Mouse (Mus musculus): ENCODE results near the gene Fkbp7. TPM values are rescaled to one million over a fixed set of nuclear protein-coding genes. Genes with fewer than 3 reads are reported as not detected.
"Not testable (repeated sequence)": the region's sequence is repeated elsewhere in the genome, so short reads cannot be mapped to it uniquely, and the experiment has no call there.

The Fkbp7 gene
- polyA plus RNA-seq, 2 experiments from 2014 or later: 1.9 to 4.5 TPM

- no peak for ATAC-seq
Observed at GRCm38 (mm10) chr2:76659419-76659818, 13.5 kb downstream of the Fkbp7 start.

GRCm38 (mm10) chr2:76658551-76658950, 14.4 kb downstream of the Fkbp7 start:
- no peak for ATAC-seq

GRCm38 (mm10) chr2:76655982-76656381, 16.9 kb downstream of the Fkbp7 start:
- no peak for ATAC-seq

- ATAC-seq: no peak
Observed at GRCm38 (mm10) chr2:76655444-76655843, 17.5 kb downstream of the Fkbp7 start.

- ATAC-seq: no peak
Observed at GRCm38 (mm10) chr2:76654646-76655045, 18.3 kb downstream of the Fkbp7 start.

GRCm38 (mm10) chr2:76653070-76653469, 19.8 kb downstream of the Fkbp7 start:
- ATAC-seq: no peak

GRCm38 (mm10) chr2:76648666-76649141, 24.2 kb downstream of the Fkbp7 start:
- no peak for ATAC-seq

GRCm38 (mm10) chr2:76647883-76648570, 24.9 kb downstream of the Fkbp7 start, which contains the start of the genes Prkra and Pjvk:
Prkra (minus strand) TSS chr2:76648015.
Pjvk (plus strand) TSS chr2:76648476.
- ATAC-seq: peak; percentile 95

GRCm38 (mm10) chr2:76647441-76647869, 25.5 kb downstream of the Fkbp7 start:
- peak; percentile 17 for ATAC-seq

GRCm38 (mm10) chr2:76643801-76644200, 29.1 kb downstream of the Fkbp7 start:
- ATAC-seq: no peak

- no peak for ATAC-seq
Observed at GRCm38 (mm10) chr2:76639637-76640036, 33.3 kb downstream of the Fkbp7 start.

GRCm38 (mm10) chr2:76631600-76631999, 41.3 kb downstream of the Fkbp7 start:
- ATAC-seq: no peak

GRCm38 (mm10) chr2:76630293-76630692, 42.6 kb downstream of the Fkbp7 start:
- ATAC-seq: no peak

GRCm38 (mm10) chr2:76622316-76622715, 50.6 kb downstream of the Fkbp7 start:
- ATAC-seq: not testable (repeated sequence)

GRCm38 (mm10) chr2:76621724-76622123, 51.2 kb downstream of the Fkbp7 start:
- ATAC-seq: no peak

GRCm38 (mm10) chr2:76620188-76620587, 52.7 kb downstream of the Fkbp7 start:
- no peak for ATAC-seq

GRCm38 (mm10) chr2:76618078-76618477, 54.8 kb downstream of the Fkbp7 start:
- ATAC-seq: no peak

Other genes with a start within 250 kb of the Fkbp7 start
- gene Prkra, start 25.1 kb downstream of the Fkbp7 start, polyA plus RNA-seq (2017; shearing (Covaris generic)): 10 to 100 TPM; 10.1 to 16.4 TPM
- not detected for gene Pjvk, start 24.6 kb downstream of the Fkbp7 start, polyA plus RNA-seq (2017; shearing (Covaris generic))
- 10 to 100 TPM in 1 of 2 experiments, 1 to 10 TPM in 1; 9.1 to 13.0 TPM for gene Plekha3, start 2.2 kb upstream of the Fkbp7 start, polyA plus RNA-seq (2017; shearing (Covaris generic))

Measured in activated CD4-positive, CD25-positive, alpha-beta regulatory T cell, adult 4 months (primary cell).